Mouse (Mus musculus) liver, adult 2 months (tissue): Measurements from ENCODE around the gene 1500009C09Rik.

ENCODE experiments used
- CTCF ChIP-seq: fragments of 200-500 bp; IDR thresholded peaks from 2 replicates; pipeline ENCODE4 v1.5.1; 2011; ENCODE audit warnings: low read depth, low read length, control low read depth
- POLR2A ChIP-seq: fragments of 200-500 bp; IDR thresholded peaks from 2 replicates; pipeline ENCODE4 v1.6.1; 2011; ENCODE audit warnings: low read length, control low read depth; ENCODE audit not compliant: insufficient read depth; ENCODE audit errors: extremely low read depth

DNA sequence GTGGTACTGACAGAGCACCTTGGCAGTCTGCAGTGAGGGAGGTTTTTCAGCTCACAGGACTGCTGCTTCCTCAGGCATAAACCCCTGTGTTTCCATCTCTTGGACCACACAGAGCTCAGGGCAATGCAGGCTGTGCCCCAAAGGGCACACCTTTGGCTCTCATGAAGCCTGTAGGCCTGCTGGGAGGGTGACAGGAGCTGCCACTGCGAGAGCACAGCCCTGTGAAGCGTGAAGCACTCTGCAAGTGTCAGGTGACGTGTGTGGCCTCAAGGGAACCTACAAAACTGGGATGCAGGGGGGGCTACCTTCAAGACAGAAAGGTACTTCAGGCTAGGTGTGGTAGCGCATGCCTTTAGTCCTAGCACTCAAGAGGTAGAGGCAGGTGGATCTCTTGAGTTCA is 19.5 kb upstream of the 1500009C09Rik start:
- no peak for TF ChIP-seq CTCF
- TF ChIP-seq POLR2A, result no peak
